Mouse (Mus musculus) intestine, postnatal 0 days (tissue): ENCODE measurements around the gene Tmem186. TPM values are rescaled to one million over a fixed set of nuclear protein-coding genes. Genes with fewer than 3 reads are reported as not detected.

Experiments used
- ATAC-seq: fragments of 200-750 bp; cut with Nextera tagmentation; 2 replicates; pipeline ENCODE4 v1.8.0; 2017; ENCODE audit warnings: mild to moderate bottlenecking, moderate TSS enrichment, moderate library complexity
- H3K27ac ChIP-seq: fragments of 300-500 bp; sonication (generic); 2 replicates; pipeline ENCODE4 v1.5.1; 2014; ENCODE audit warnings: mild to moderate bottlenecking, low read depth, low read length, moderate library complexity
- H3K27me3 ChIP-seq: fragments of 300-500 bp; sonication (generic); replicated peaks from 2 replicates; pipeline ENCODE4 v1.6.1; 2014; ENCODE audit warnings: low read length, mixed read lengths; ENCODE audit not compliant: control insufficient read depth, insufficient read depth
- H3K36me3 ChIP-seq: fragments of 300-500 bp; sonication (generic); 2 replicates; pipeline ENCODE4 v1.6.1; 2014; ENCODE audit warnings: mild to moderate bottlenecking, moderate library complexity; ENCODE audit not compliant: control insufficient read depth, insufficient read depth
- H3K4me1 ChIP-seq: fragments of 300-500 bp; sonication (generic); replicated peaks from 2 replicates; pipeline ENCODE4 v1.6.1; 2014; ENCODE audit warnings: antibody characterized with exemption, low read length, mixed read lengths; ENCODE audit not compliant: control insufficient read depth, insufficient read depth
- H3K4me2 ChIP-seq: fragments of 300-500 bp; sonication (generic); replicated peaks from 2 replicates; pipeline ENCODE4 v1.6.1; 2014; ENCODE audit warnings: low read depth, mild to moderate bottlenecking, moderate library complexity
- H3K4me3 ChIP-seq: fragments of 300-500 bp; sonication (generic); 2 replicates; pipeline ENCODE4 v1.5.1; 2014; ENCODE audit warnings: low read depth, low read length
- H3K9ac ChIP-seq: fragments of 300-500 bp; sonication (generic); 2 replicates; pipeline ENCODE4 v1.6.1; 2014; ENCODE audit warnings: mild to moderate bottlenecking, low read depth, low read length
- H3K9me3 ChIP-seq: fragments of 300-500 bp; sonication (generic); 2 replicates; pipeline ENCODE4 v1.6.1; 2016; ENCODE audit warnings: mixed run types; ENCODE audit not compliant: control insufficient read depth
- CTCF ChIP-seq: sonication (generic); IDR thresholded peaks from 2 replicates; pipeline ENCODE4 v1.5.1; 2016; ENCODE audit warnings: low read depth, mild to moderate bottlenecking, control low read depth, antibody characterized with exemption, moderate library complexity
- WGBS: fragments of 180-500 bp; shearing (Covaris S2); extraction: QIAGEN DNeasy Blood & Tissue Kit; methylation state at CpG from one replicate; pipeline ENCODE4 v1.1.7; 2014; 5-methylcytosine and 5-hydroxymethylcytosine counted together
- microRNA-seq: library from miRNA; unstranded; fragments of <30 nt; microRNA quantifications from one replicate; pipeline ENCODE4, GENCODE M21; 2016
- polyA plus RNA-seq: library from polyadenylated mRNA; unstranded; fragments of >200 nt; fragmentation: Nextera tagmentation; extraction: Ambion mirVana; gene quantifications from 2 replicates; pipeline ENCODE4 v1.2.1, GENCODE M21; 2015

Tmem186 gene
- polyA plus RNA-seq, 1 experiment from 2014 or later: 9.8 TPM

GRCm38 (mm10) chr16:8603789-8604188, 33.7 kb downstream of the Tmem186 start:
- 26% methylated on average over 3 of the region's 3 CpGs for WGBS
- Histone ChIP-seq H3K36me3 (peaks cover 12% of the 10 kb centered on the region), H3K27me3 (no peaks in the 10 kb centered on the region), H3K9me3 (no peaks in the 10 kb centered on the region), H3K27ac (peak overlapping the region; percentile 66), H3K4me3 (no peak overlapping the region), H3K4me1 (0 out of 2 replicates have a peak, but pooled peaks cover 2% of the 10 kb centered on the region), H3K9ac (no peak overlapping the region), H3K4me2 (no peak overlapping the region)
- ATAC-seq: peak; percentile 92
- no peak for TF ChIP-seq CTCF

GRCm38 (mm10) chr16:8597516-8597915, 40.0 kb downstream of the Tmem186 start:
- Histone ChIP-seq H3K9ac (no peak overlapping the region), H3K4me2 (no peak overlapping the region), H3K27me3 (no peaks in the 10 kb centered on the region), H3K27ac (no peak overlapping the region), H3K9me3 (no peaks in the 10 kb centered on the region), H3K36me3 (peaks cover 7% of the 10 kb centered on the region; the same call in 1 of the 2 replicates), H3K4me1 (no peaks in the 10 kb centered on the region), H3K4me3 (no peak overlapping the region)
- WGBS: 91% methylated on average over 5 of the region's 5 CpGs
- ATAC-seq: no peak
- no peak for TF ChIP-seq CTCF

- H3K27me3 ChIP-seq: no peaks in the 10 kb centered on the region
- no peak overlapping the region for H3K9ac ChIP-seq
- WGBS: 89% methylated on average over 4 of the region's 4 CpGs
- H3K4me1 ChIP-seq: no peaks in the 10 kb centered on the region
- H3K27ac ChIP-seq: no peak overlapping the region
- ATAC-seq: no peak
- no peak overlapping the region for H3K4me3 ChIP-seq
- no peak for TF ChIP-seq CTCF
- no peaks in the 10 kb centered on the region for H3K9me3 ChIP-seq
- no peaks in the 10 kb centered on the region; the same call in 1 of the 2 replicates for H3K36me3 ChIP-seq
- H3K4me2 ChIP-seq: no peak overlapping the region
Measured at GRCm38 (mm10) chr16:8596336-8596735, 41.2 kb downstream of the Tmem186 start.

- Histone ChIP-seq H3K36me3 (no peaks in the 10 kb centered on the region; the same call in 1 of the 2 replicates), H3K4me3 (no peak overlapping the region), H3K9me3 (no peaks in the 10 kb centered on the region), H3K4me1 (no peaks in the 10 kb centered on the region), H3K27me3 (no peaks in the 10 kb centered on the region), H3K4me2 (no peak overlapping the region), H3K9ac (no peak overlapping the region), H3K27ac (no peak overlapping the region)
- 57% methylated on average over 4 of the region's 4 CpGs for WGBS
- ATAC-seq: no peak
- no peak for TF ChIP-seq CTCF
Measured at GRCm38 (mm10) chr16:8595411-8595810, 42.1 kb downstream of the Tmem186 start.

GRCm38 (mm10) chr16:8585056-8585455, 52.5 kb downstream of the Tmem186 start:
- Histone ChIP-seq H3K9ac (no peak overlapping the region), H3K36me3 (peaks cover 55% of the 10 kb centered on the region), H3K4me3 (no peak overlapping the region), H3K27ac (no peak overlapping the region), H3K9me3 (no peaks in the 10 kb centered on the region), H3K4me2 (no peak overlapping the region), H3K4me1 (no peaks in the 10 kb centered on the region), H3K27me3 (no peaks in the 10 kb centered on the region)
- 67% methylated on average over 5 of the region's 5 CpGs for WGBS
- TF ChIP-seq CTCF: no peak
- no peak for ATAC-seq

- 96% methylated on average over 1 of the region's 1 CpGs for WGBS
- H3K4me2 ChIP-seq: no peak overlapping the region
- no peak overlapping the region for H3K4me3 ChIP-seq
- peaks cover 55% of the 10 kb centered on the region for H3K36me3 ChIP-seq
- H3K9ac ChIP-seq: no peak overlapping the region
- no peaks in the 10 kb centered on the region for H3K9me3 ChIP-seq
- no peaks in the 10 kb centered on the region for H3K4me1 ChIP-seq
- no peak for ATAC-seq
- H3K27ac ChIP-seq: no peak overlapping the region
- H3K27me3 ChIP-seq: no peaks in the 10 kb centered on the region
- TF ChIP-seq CTCF: no peak
Measured at GRCm38 (mm10) chr16:8584248-8584647, 53.3 kb downstream of the Tmem186 start.

Small RNA genes lying within 50 kb of the gene (microRNA-seq; reads per million reads assigned to microRNA genes)
- not detected for gene Gm22137

Other genes starting within 250 kb of the Tmem186 start
- not detected in 2 replicates for gene Tmem114, start 212.6 kb downstream of the Tmem186 start, polyA plus RNA-seq
- 12.3 and 14.8 TPM in 2 replicates for gene Mettl22, start 166.9 kb downstream of the Tmem186 start, polyA plus RNA-seq
- gene Abat, start 124.3 kb downstream of the Tmem186 start, polyA plus RNA-seq: 30.8 and 31.0 TPM in 2 replicates
- 116 and 120 TPM in 2 replicates for gene Pmm2, start within 50 bp of the Tmem186 start, polyA plus RNA-seq
- 40.1 and 43.9 TPM in 2 replicates for gene Carhsp1, start 34.4 kb upstream of the Tmem186 start, polyA plus RNA-seq
- gene Gm5767, start 43.1 kb upstream of the Tmem186 start, polyA plus RNA-seq: 0.22 TPM in 1 of 2 replicates, not detected in the other
- gene Usp7, start 154.6 kb upstream of the Tmem186 start, polyA plus RNA-seq: 16.3 and 19.7 TPM in 2 replicates
- 14.3 and 15.1 TPM in 2 replicates for gene 1810013L24Rik, start 192.4 kb upstream of the Tmem186 start, polyA plus RNA-seq